Mouse (Mus musculus): ENCODE measurements at regions not wholly inside any gene's neighbourhood (a gene's known extent, or its start where the extent isn't known, plus 50 kb on each side); places are given as distances from the start of the nearest gene placed in this dataset.
"Not testable (repeated sequence)": the region's sequence is repeated elsewhere in the genome, so short reads cannot be mapped to it uniquely, and the experiment has no call there.

DNA sequence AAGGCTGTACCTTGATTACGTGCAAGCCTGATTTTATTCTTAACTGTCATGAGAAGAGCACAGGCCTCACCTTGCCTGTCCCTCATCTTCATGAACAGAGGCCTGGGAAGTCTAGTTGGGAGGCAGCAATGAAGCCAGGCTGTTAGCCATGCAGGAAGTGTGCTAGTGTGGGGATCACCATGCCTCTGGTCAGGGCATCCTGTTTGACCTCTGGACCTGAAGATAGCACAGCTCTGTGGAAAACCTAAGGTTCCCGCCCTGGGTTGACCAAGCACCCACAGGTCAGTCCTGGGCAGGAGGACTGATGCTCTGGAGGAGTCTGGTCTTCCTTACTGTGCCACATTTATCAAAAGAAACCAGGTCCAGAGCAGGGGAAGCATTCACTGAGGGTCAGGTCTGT, 157.6 kb downstream of the Gm906 start:
- DNase-seq, result no peak

DNA sequence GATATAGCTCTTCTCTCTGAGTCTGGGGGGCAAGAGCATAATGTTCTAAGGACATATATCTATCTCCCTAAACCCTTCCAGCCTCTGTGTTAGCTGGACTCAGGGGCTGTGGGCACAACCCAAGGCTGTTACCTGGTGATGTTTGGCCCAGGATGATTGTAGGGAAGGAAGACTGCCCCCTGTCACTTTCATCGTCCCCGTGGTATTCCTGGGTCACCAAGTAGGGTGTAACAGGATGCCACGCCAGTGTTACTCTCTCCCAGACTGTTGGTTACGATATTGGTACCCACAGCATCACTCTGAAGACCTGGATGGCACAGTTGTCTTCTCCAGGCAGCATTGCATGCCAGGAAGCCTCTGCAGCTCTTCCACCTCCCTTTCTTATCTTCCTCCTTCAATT, 185.3 kb downstream of the Gm906 start:
- no peak for DNase-seq

DNA sequence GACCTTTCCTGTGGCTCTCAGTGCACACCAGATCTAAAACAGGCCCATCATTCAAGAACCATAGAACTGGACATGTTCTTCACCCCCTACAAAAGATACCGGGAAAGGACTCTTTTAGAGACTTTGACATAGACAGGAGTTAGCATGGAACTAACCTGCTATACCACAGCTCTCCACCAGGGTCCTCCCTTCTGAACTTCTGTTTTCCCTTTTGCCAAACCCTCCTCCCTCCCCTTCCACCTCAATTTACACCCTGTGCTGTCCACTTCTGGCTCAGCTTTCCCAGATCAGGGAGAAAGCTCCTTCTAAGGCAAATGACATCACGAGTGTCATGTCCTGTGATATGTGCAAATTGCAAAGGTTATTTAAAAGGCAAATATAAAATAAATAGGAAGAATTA, 185.7 kb downstream of the Gm906 start:
- not testable (repeated sequence) for DNase-seq

DNA sequence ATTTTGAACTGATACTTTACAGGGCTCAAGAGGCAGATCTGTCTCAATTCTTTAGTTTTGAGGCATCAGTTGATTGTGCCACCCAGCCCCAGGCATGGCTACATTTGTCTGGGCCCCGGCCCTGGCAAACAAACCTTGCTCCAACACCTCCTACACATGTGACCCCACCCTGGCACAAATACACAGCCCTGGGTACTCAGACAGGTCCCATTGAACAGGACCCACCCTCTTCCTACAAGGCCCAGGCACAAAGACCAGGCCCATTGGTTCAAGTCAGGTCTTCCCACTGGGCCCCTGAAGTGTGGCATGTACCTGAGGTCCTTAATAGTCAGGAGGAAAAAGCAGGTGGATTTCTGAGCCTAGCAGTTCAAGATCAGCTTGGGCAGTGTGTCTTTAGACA, 190.4 kb downstream of the Gm906 start:
- not testable (repeated sequence) for DNase-seq

DNA sequence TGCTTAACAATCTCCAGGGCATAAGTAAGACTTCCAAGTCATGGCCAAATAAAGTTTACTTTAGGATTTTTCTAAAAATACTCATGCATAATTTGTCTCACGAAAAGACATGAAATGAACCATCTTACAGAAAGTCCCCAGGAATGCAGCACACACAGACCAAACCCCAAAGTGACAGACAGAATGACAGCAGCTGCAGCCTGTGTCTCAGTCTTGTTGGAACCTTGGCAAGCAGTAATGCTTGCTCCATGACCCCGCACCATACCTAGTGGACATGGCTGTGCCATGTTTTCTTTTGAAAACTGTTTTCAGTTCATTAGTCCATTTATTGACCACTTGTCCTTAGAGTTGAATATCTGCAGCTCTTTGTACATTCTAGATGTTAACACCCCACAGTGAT, 191.1 kb downstream of the Gm906 start:
- not testable (repeated sequence) for DNase-seq

DNA sequence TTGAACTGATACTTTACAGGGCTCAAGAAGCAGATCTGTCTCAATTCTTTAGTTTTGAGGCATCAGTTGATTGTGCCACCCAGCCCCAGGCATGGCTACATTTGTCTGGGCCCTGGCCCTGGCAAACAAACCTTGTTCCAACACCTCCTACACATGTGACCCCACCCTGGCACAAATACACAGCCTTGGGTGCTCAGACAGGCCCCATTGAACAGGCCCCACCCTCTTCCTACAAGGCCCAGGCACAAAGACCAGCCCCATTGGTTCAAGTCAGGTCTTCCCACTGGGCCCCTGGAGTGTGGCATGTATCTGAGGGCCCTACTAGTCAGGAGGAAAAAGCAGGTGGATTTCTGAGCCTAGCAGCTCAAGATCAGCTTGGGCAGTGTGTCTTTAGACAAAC, 198.4 kb downstream of the Gm906 start:
- not testable (repeated sequence) for DNase-seq

DNA sequence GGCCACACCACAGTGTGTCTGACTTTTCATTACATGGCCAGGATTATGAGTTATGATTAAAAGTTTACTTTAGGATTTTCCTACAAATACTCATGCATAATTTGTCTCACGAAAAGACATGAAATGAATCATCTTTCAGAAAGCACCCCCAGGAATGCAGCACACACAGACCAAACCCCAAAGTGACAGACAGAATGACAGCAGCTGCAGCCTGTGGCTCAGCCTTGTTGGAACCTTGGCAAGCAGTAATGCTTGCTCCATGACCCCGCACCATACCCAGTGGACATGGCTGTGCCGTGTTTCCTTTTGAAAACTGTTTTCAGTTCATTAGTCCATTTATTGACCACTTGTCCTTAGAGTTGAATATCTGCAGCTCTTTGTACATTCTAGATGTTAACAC, 199.0 kb downstream of the Gm906 start:
- not testable (repeated sequence) for DNase-seq

DNA sequence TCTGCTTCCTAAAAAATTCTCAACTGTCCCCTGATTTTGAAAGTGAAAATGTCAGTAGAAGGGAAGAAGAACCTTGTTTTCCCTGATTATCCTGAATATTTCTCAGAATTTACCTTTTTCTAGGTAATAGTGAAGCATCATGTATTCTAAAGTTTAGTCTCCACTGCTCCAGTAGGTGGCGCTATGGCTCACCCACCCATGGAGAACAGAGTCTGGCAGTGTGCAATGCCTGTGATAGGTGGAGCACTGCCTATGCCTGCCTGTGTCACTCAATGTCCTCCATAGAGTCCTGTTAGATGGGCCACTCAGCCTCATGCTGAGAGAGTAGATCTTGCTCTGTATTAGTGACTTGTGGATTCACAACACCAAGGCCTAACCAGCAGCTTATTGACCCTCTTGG, 218.4 kb downstream of the Gm906 start:
- DNase-seq, result peak; percentile 14

DNA sequence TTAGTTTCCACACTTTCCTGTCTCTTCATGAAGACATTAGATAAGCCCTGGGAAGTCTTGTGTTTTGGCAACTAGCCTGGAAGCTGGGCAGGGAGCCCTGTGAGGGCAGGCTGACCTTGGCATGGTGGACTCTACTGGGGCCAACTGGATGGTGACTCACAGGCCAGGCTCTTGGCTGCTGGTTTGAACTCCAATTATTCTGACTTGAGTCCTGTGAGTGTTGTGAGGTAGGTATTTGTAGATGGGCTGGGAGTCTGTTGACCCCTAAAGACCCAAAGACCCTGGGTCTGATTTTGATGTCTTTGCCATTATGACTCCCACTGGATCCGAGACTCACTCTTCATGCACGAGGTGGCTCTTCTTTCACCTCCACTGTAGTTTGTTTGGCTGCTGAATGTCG, 208.9 kb upstream of the Gm30302 start:
- not testable (repeated sequence) for DNase-seq

DNA sequence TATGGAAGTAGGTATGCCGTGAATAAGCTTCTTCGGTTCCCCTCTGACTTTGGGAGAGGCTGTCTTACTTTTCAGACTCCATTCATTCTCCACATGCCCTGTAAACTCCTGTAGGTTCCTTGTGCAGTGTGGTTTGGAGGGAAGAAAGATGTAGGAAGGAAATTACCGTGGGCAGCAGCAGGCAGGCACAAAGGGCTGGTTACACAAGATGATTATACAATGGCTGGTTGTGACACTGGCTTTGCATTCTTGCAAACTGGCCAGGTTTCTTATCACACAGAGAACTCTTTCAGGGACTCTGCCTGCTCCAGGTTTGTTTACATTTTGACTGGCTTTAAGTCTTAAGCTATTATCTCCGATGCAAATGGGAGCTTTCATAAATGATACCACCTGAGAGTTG, 167.3 kb upstream of the Gm30302 start:
- DNase-seq, result not testable (repeated sequence)

DNA sequence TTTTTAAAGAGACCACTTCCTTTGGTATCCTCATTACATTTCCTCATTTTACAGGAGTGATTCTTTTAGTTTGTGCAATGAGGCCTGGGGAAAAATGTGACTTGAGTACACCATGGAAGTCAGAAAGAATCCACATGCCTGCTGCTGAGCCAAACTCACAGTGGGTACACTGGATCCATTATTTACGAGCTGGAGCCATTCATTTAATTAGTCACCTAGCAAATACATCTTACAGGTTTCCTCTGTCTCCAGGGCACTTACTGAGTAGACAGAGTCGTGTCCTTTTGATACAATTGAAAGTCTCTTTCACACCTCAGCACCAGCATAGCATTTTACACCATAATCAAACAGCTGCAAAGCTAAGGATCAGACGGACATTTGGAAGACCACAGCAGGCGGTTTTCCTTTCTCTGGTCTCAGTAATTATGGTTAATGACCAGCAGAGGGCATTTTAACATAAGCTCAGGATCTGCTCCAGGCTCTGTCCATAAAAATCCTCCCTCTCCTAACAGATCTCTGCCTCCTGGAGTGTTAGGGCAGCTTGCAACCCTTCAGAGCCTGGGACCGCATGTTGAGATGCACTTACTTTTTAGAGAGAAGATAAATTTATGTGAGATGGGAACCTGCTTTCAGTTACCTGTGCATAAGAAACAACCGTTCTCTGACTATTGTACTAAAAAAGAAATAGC, 159.3 kb upstream of the Gm30302 start:
- DNase-seq, result not testable (repeated sequence)

DNA sequence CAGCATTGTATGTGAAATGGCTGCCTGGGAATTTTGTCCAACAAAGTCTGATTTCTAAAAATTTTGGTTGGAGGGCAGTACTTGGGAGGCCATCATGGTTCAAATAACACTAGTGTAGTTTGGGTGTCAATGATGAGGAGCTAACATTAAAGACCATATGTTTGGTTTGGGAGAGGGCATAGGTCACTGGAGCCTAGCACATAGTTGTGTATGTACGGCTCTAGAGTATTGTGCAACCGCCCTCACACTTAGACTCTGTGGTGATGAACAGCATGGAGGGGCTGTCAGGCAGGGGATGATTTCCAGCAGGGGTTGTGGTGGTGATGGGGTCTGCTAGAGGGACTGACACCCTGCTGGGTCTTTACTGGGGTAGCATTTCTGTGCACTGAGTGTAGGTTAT, 117.0 kb upstream of the Gm30302 start:
- DNase-seq, result no peak

Measured in kidney, adult 18-20 months (tissue).